ENCODE assay signal across 25 mouse cellular contexts in genomic region chr16:40011106-40011505, GRCm38 (mm10). TPM values are rescaled to one million over a fixed set of nuclear protein-coding genes. Genes with fewer than 3 reads are reported as not detected.
DNase-seq lines count a peak whose midpoint lies in the region; ATAC-seq and TF ChIP-seq lines count a peak whose summit lies in the region.
"Had no signal": no experiment of that assay in that cellular context is flagged by ENCODE, and none has a peak within 500 bp of the region (broad histone marks: within the 10 kb centered on the region; RNA-seq: fewer than 3 reads in every experiment).

No protein-coding gene starts in this region.

- no peak overlapping the region for H3K9ac ChIP-seq in lung, postnatal 0 days (replicated peaks; ENCODE audit: low read depth)

- no peaks in the 10 kb centered on the region for H3K36me3 ChIP-seq in lung, postnatal 0 days (ENCODE audit: insufficient read depth, low read length)
- H3K36me3 ChIP-seq: G1E had no signal

- no peaks in the 10 kb centered on the region for H3K27me3 ChIP-seq in lung, postnatal 0 days (replicated peaks; ENCODE audit: insufficient read depth, low read length)
- H3K27me3 ChIP-seq: CH12.LX, Patski had no signal

- H3K4me3 ChIP-seq in layer of hippocampus, adult 2 months = no peak overlapping the region
- no peak overlapping the region for H3K4me3 ChIP-seq in lung, postnatal 0 days (ENCODE audit: low read depth, low read length)

- DNase-seq in layer of hippocampus, adult 2 months (ENCODE audit: low spot score in 2 of 2) = no peak
- DNase-seq in layer of hippocampus, adult 18-20 months (ENCODE audit: low spot score in 2 of 2) = no peak
- DNase-seq in Muller cell, postnatal 12 days (ENCODE audit: inconsistent ontology term) = peak; percentile 88
- DNase-seq in retina, embryonic 14.5 days (ENCODE audit: low spot score) = peak; percentile 70
- DNase-seq in retina, postnatal 1 day = peak; percentile 93
- no peak for DNase-seq in adrenal gland, postnatal 10 days
- DNase-seq in lung, postnatal 0 days (ENCODE audit: low spot score) = no peak
- DNase-seq in adrenal gland, postnatal 14 days = no peak
- DNase-seq: adrenal gland, adult 2 months; adrenal gland, adult 8-10 months; adrenal gland, postnatal 25 days; adrenal gland, postnatal 36 days; B cell, adult 2 months; cerebellum, adult 11 months; cerebellum, adult 11-12 months; cerebellum, adult 18-20 months; cerebellum, adult 2 months; cerebellum, adult 8-10 months had no signal

- H3K4me1 ChIP-seq in lung, postnatal 0 days (ENCODE audit: insufficient read depth, low read depth, low read length) = no peaks in the 10 kb centered on the region

- peak overlapping the region; percentile 54; the same call in 1 of the 2 replicates for H3K27ac ChIP-seq in layer of hippocampus, adult 2 months
- H3K27ac ChIP-seq in lung, postnatal 0 days (ENCODE audit: low read length) = no peak overlapping the region

- no peak for TF ChIP-seq CTCF in layer of hippocampus, adult 2 months (conservative IDR thresholded peaks at IDR 0.05)
- TF ChIP-seq CTCF in lung, postnatal 0 days (IDR thresholded peaks at IDR 0.05) = no peak

- WGBS in lung, postnatal 0 days = 62% methylated on average over 1 of the region's 1 CpGs

- TF ChIP-seq EP300 in lung, postnatal 0 days (IDR thresholded peaks at IDR 0.05) = no peak

- no peaks in the 10 kb centered on the region for H3K9me3 ChIP-seq in lung, postnatal 0 days (ENCODE audit: low read length)
- H3K9me3 ChIP-seq: G1E had no signal

- no peak overlapping the region for H3K4me2 ChIP-seq in lung, postnatal 0 days (replicated peaks; ENCODE audit: low read depth, low read length)

- no peak for ATAC-seq in lung, postnatal 0 days
- ATAC-seq: activated CD4-positive, CD25-positive, alpha-beta regulatory T cell, adult 4 months; CD4-positive, CD25-positive, alpha-beta regulatory T cell, adult 4 months; Patski had no signal

RNA-seq across cellular contexts. Expression of gene Lsamp, which starts 26.9 kb away (rescaled TPM):
- 100 to 1,000 TPM; 444 to 449 TPM for total RNA-seq in layer of hippocampus, adult 2 months (2021)
- total RNA-seq in layer of hippocampus, adult 18-20 months (2021) = 100 to 1,000 TPM; 375 to 426 TPM
- total RNA-seq in adrenal gland, postnatal 10 days (2021) = 10 to 100 TPM in 1 of 2 experiments, 1 to 10 TPM in 1; 4.9 to 10.3 TPM
- polyA plus RNA-seq in lung, postnatal 0 days (2015; fragmentation: Nextera tagmentation; extraction: Ambion mirVana) = 0.20 and 0.24 TPM in 2 replicates
- 6.7 and 7.4 TPM in 2 replicates for total RNA-seq in adrenal gland, postnatal 14 days (2021)
- total RNA-seq: CH12.LX, ES-E14 had no signal
- polyA plus RNA-seq: C2C12; CD4-positive, CD25-positive, alpha-beta regulatory T cell, adult 4 months; G1E; Patski had no signal

Comparison
In these comparisons a context has a peak if more than half of its experiments do, and no peak if none do; other contexts are left out.
1. DNase-seq: peak in Muller cell, postnatal 12 days (single experiment), retina, embryonic 14.5 days (single experiment) and retina, postnatal 1 day (single experiment); none in layer of hippocampus, adult 2 months (0 of 2), layer of hippocampus, adult 18-20 months (0 of 2), adrenal gland, postnatal 10 days (single experiment), lung, postnatal 0 days (single experiment) and adrenal gland, postnatal 14 days (single experiment).
2. RNA of gene Lsamp, which starts 26.9 kb away (total RNA-seq): 444 to 449 TPM in layer of hippocampus, adult 2 months and 375 to 426 TPM in layer of hippocampus, adult 18-20 months; 4.9 to 10.3 TPM in adrenal gland, postnatal 10 days and 6.7 to 7.4 TPM in adrenal gland, postnatal 14 days; every median in the first group is over 10 times any median in the second.